Mouse (Mus musculus) C2C12 (cell line): ENCODE data around the gene Mrpl22.
"Not testable (repeated sequence)": the region's sequence is repeated elsewhere in the genome, so short reads cannot be mapped to it uniquely, and the experiment has no call there.

Experiments
- CEBPB ChIP-seq: IDR thresholded peaks from one replicate; pipeline ENCODE4 v1.6.1; 2011; ENCODE audit warnings: low read depth, mild to moderate bottlenecking, control low read depth, moderate library complexity
- CTCF ChIP-seq: IDR thresholded peaks from one replicate; pipeline ENCODE4 v1.5.1; 2011; ENCODE audit not compliant: control insufficient read depth, insufficient read depth, insufficient read length
- MAX ChIP-seq: IDR thresholded peaks from one replicate; pipeline ENCODE4 v1.6.1; 2011; ENCODE audit warnings: mild to moderate bottlenecking, control low read depth
- MYOG ChIP-seq: IDR thresholded peaks from one replicate; pipeline ENCODE4 v1.6.1; 2011; ENCODE audit not compliant: control insufficient read depth, insufficient read length; ENCODE audit errors: extremely low read depth
- USF1 ChIP-seq: IDR thresholded peaks from one replicate; pipeline ENCODE4 v1.6.1; 2011; ENCODE audit warnings: low read depth, mild to moderate bottlenecking, control low read depth, moderate library complexity

- TF ChIP-seq USF1, CTCF, MYOG, MAX, CEBPB: not testable (repeated sequence)
Measured at GRCm38 (mm10) chr11:58179986-58180385, 8.5 kb downstream of the Mrpl22 start.
